Mouse (Mus musculus): ENCODE results near the gene Susd5.

DNA sequence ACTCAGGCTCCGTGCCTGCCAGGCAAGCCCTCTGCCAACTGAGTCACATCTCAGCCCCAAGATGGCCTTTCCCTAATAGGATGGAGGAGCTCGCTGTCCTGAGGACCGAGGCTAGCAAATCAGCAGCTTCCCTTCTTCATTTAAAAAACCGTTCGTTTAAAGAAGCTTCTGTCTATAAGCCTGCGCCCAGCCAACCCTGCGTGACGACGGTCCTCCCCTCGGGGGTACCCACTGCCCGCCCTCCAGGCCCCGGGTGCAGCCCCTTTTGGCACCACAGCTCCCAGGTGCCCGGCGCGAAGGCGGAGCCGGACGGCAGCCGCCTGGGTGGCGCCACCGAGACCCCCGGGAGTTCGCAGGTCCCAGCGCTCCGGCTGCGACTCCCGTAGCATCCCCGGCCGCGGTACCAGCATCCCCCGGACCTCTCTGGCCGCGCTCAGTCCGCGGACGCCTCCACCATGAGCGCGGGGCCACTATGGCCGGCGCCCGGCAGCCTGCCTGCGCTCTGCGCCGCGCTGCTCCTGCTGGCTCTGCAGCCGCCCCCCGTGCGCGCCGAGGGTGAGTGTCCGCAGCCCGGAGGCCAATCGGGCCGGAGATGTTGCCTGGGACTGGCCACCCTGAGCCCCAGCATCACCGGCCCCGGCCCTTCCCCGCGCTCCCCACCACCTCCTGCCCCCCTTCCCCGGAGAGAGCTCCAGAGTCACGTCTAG lies at the start of gene Susd5:
- no peak for TF ChIP-seq CTCF (IDR thresholded peaks at IDR 0.05; ENCODE audit: control insufficient read depth, insufficient read depth, insufficient replicate concordance, low read depth, low read length)
- TF ChIP-seq POLR2A (IDR thresholded peaks at IDR 0.05; ENCODE audit: control insufficient read depth, low read depth, low read length), result no peak
